5 mouse cellular contexts compared by ENCODE assay signal in the genomic region with DNA sequence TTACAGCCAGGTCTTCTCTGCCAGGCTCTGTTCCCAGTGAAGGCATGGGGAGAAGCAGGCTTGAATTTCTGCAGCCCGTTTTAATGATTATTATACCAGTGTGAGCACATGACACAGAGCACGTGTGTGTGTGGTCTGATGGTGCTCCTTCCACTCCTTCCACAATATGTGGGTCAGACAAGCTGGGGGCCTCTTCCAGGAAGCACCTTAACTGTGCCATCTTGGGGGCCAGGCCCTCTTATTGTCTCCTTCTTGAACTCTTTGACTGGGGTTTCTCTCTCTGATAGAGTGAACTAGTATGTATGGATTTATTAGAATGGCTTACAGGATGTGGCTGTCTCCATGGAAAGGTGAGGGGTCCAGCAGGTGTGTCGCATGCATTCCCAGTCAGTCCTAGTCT.
"Had no signal": no experiment of that assay in that cellular context is flagged by ENCODE, and none has a peak within 500 bp of the region (broad histone marks: within the 10 kb centered on the region; RNA-seq: fewer than 3 reads in every experiment).

No protein-coding gene starts in this region.

- H3K9me3 ChIP-seq: limb, embryonic 13.5 days had no signal

- H3K27ac ChIP-seq: limb, embryonic 13.5 days; liver, embryonic 14.5 days; midbrain, embryonic 10.5 days had no signal

- DNase-seq: midbrain, embryonic 14.5 days had no signal

- H3K4me2 ChIP-seq: limb, embryonic 13.5 days had no signal

- H3K4me3 ChIP-seq: limb, embryonic 13.5 days; midbrain, embryonic 10.5 days; myocyte had no signal

- H3K9ac ChIP-seq: limb, embryonic 13.5 days; liver, embryonic 14.5 days had no signal

- H3K27me3 ChIP-seq: limb, embryonic 13.5 days had no signal
